Mouse (Mus musculus) cerebellum, adult (tissue): ENCODE results near the gene Gzma.

Experiments used
- ATAC-seq: cut with Nextera tagmentation; 2 replicates; pipeline ENCODE4 v1.9.2; 2017; ENCODE audit warnings: mild to moderate bottlenecking, moderate library complexity, mixed read lengths; ENCODE audit not compliant: insufficient number of reproducible peaks, low FRiP score, low TSS enrichment

Gene Gzma

DNA sequence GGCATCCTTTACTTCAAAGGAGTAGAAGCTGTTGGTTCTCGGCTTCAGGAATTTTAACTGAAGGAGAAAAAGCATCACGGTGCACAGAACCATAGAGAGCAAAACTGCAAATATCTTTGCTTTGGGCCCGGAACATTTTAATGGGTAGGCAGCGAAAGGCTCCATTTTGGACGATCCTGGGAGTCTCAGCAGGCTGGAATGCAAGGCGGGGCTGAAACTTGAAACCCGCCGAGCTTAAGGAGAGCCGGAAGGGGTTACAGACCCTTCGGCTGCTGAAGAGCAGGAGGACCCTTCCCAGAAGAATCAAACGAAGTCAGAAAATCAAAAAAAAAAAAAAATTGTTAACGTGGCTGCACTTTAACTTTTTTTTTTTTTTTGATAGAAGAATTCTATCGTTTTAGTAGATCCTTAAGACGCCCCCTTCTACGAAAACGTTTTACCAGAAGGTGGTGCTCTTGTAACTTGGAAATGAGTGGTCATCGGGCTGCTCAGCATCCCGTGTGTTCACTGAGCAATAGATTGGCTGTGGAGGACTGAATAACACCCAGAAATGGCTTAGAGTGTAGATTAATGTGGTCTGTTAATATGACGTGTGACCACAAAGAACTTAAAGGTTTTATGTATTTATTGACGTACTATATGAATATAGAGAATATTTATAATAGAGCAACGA lies 54.4 kb downstream of the Gzma start, which contains the start of gene Gpx8:
TSS of gene Gpx8 (minus strand) at position 200 of the 673 bp plus-strand sequence.
- ATAC-seq, result 0 out of 2 replicates have a peak, but pooled peaks have one; percentile 50

- no peak for ATAC-seq
Observed at GRCm38 (mm10) chr13:113045458-113046110, 55.2 kb downstream of the Gzma start.

GRCm38 (mm10) chr13:113044876-113045275 lies 55.9 kb downstream of the Gzma start:
- ATAC-seq, result no peak
